Mouse (Mus musculus) activated CD4-positive, CD25-positive, alpha-beta regulatory T cell, adult 9 weeks (primary cell): ENCODE results near the gene Mnat1. TPM values are rescaled to one million over a fixed set of nuclear protein-coding genes. Genes with fewer than 3 reads are reported as not detected.

Source experiments
- polyA plus RNA-seq: library from polyadenylated mRNA; unstranded; fragments of 100-300 nt; shearing (Covaris generic); gene quantifications from one replicate; pipeline ENCODE4 v1.2.1, GENCODE M21; 2017

Mnat1 gene
- 29.0 TPM for polyA plus RNA-seq

GRCm38 (mm10) chr12:73123093-73124041 is at the start of gene Mnat1:
Mnat1 (plus strand) TSS chr12:73123717.

GRCm38 (mm10) chr12:73113196-73113595 is 10.3 kb upstream of the Mnat1 start, which contains the start of gene Six4:
Six4 (minus strand) TSS chr12:73113456.

GRCm38 (mm10) chr12:73286287-73287092 is 163.0 kb downstream of the Mnat1 start, which contains the start of the genes Trmt5 and Slc38a6:
Trmt5 (minus strand) TSS chr12:73286710.
Slc38a6 (plus strand) TSS chr12:73286779.

Other genes starting within 250 kb of the Mnat1 start
- not detected for gene Six6, start 183.8 kb upstream of the Mnat1 start, polyA plus RNA-seq
- gene 4930447C04Rik, start 182.9 kb upstream of the Mnat1 start, polyA plus RNA-seq = not detected
- gene Six1, start 69.8 kb upstream of the Mnat1 start, polyA plus RNA-seq = not detected
- not detected for gene Six4, start 10.3 kb upstream of the Mnat1 start, polyA plus RNA-seq
- 20.7 TPM for gene Trmt5, start 163.0 kb downstream of the Mnat1 start, polyA plus RNA-seq
- gene Slc38a6, start 163.1 kb downstream of the Mnat1 start, polyA plus RNA-seq = 7.6 TPM